Mouse (Mus musculus): ENCODE data around the gene Gm11627. TPM values are rescaled to one million over a fixed set of nuclear protein-coding genes. Genes with fewer than 3 reads are reported as not detected.

The Gm11627 gene
- polyA plus RNA-seq, 1 experiment: not detected

GRCm38 (mm10) chr11:102606751-102607171 is 27.5 kb upstream of the Gm11627 start:
- 42% methylated on average over 12 of the region's 12 CpGs for WGBS
- Histone ChIP-seq H3K4me1 (ENCODE audit: control insufficient read depth, insufficient read depth, insufficient read length) (peaks cover 4% of the 10 kb centered on the region; the same call in 1 of the 2 replicates), H3K27me3 (ENCODE audit: control insufficient read depth, insufficient read depth, low read length) (peaks cover 14% of the 10 kb centered on the region), H3K4me3 (ENCODE audit: extremely low read depth, insufficient read depth, insufficient read length) (no peak overlapping the region), H3K36me3 (ENCODE audit: control insufficient read depth, insufficient read depth, low read length) (no peaks in the 10 kb centered on the region), H3K27ac (ENCODE audit: insufficient read depth, low read length) (no peak overlapping the region)
- no peak for DNase-seq (ENCODE audit: low read depth in 1 of 2, low spot score in 2 of 2)
- TF ChIP-seq POLR2A (IDR thresholded peaks at IDR 0.05; ENCODE audit: low read depth, low read length) (no peak), CTCF (IDR thresholded peaks at IDR 0.05; ENCODE audit: extremely low read depth, insufficient read depth, insufficient read length, insufficient replicate concordance) (no peak)

- no peak for DNase-seq (ENCODE audit: low read depth in 1 of 2, low spot score in 2 of 2)
- no peak overlapping the region for H3K4me3 ChIP-seq (ENCODE audit: extremely low read depth, insufficient read depth, insufficient read length)
- H3K27ac ChIP-seq (ENCODE audit: insufficient read depth, low read length): no peak overlapping the region
- 13% methylated on average over 62 of the region's 62 CpGs for WGBS
- H3K4me1 ChIP-seq (ENCODE audit: control insufficient read depth, insufficient read depth, insufficient read length): peaks cover 4% of the 10 kb centered on the region; the same call in 1 of the 2 replicates
- H3K27me3 ChIP-seq (ENCODE audit: control insufficient read depth, insufficient read depth, low read length): peaks cover 18% of the 10 kb centered on the region
- H3K36me3 ChIP-seq (ENCODE audit: control insufficient read depth, insufficient read depth, low read length): no peaks in the 10 kb centered on the region
- TF ChIP-seq CTCF (IDR thresholded peaks at IDR 0.05; ENCODE audit: extremely low read depth, insufficient read depth, insufficient read length, insufficient replicate concordance): no peak
- no peak for TF ChIP-seq POLR2A (IDR thresholded peaks at IDR 0.05; ENCODE audit: low read depth, low read length)
Measured at GRCm38 (mm10) chr11:102605553-102606416, 26.5 kb upstream of the Gm11627 start.

GRCm38 (mm10) chr11:102604777-102605552 is 25.7 kb upstream of the Gm11627 start:
- TF ChIP-seq CTCF (IDR thresholded peaks at IDR 0.05; ENCODE audit: extremely low read depth, insufficient read depth, insufficient read length, insufficient replicate concordance) (no peak), POLR2A (IDR thresholded peaks at IDR 0.05; ENCODE audit: low read depth, low read length) (no peak)
- Histone ChIP-seq H3K4me3 (ENCODE audit: extremely low read depth, insufficient read depth, insufficient read length) (peak overlapping the region; percentile 16; the same call in 1 of the 2 replicates), H3K36me3 (ENCODE audit: control insufficient read depth, insufficient read depth, low read length) (no peaks in the 10 kb centered on the region), H3K4me1 (ENCODE audit: control insufficient read depth, insufficient read depth, insufficient read length) (peaks cover 4% of the 10 kb centered on the region; the same call in 1 of the 2 replicates), H3K27ac (ENCODE audit: insufficient read depth, low read length) (no peak overlapping the region), H3K27me3 (ENCODE audit: control insufficient read depth, insufficient read depth, low read length) (peaks cover 18% of the 10 kb centered on the region)
- no peak for DNase-seq (ENCODE audit: low read depth in 1 of 2, low spot score in 2 of 2)
- 2% methylated on average over 74 of the region's 74 CpGs for WGBS

GRCm38 (mm10) chr11:102604010-102604584 is 24.8 kb upstream of the Gm11627 start, which contains the start of gene Fzd2:
Gene Fzd2, plus strand, starts transcription at chr11:102604396.
- no peaks in the 10 kb centered on the region for H3K36me3 ChIP-seq (ENCODE audit: control insufficient read depth, insufficient read depth, low read length)
- peaks cover 4% of the 10 kb centered on the region; the same call in 1 of the 2 replicates for H3K4me1 ChIP-seq (ENCODE audit: control insufficient read depth, insufficient read depth, insufficient read length)
- no peak for DNase-seq (ENCODE audit: low read depth in 1 of 2, low spot score in 2 of 2)
- no peak for TF ChIP-seq POLR2A (IDR thresholded peaks at IDR 0.05; ENCODE audit: low read depth, low read length)
- no peak for TF ChIP-seq CTCF (IDR thresholded peaks at IDR 0.05; ENCODE audit: extremely low read depth, insufficient read depth, insufficient read length, insufficient replicate concordance)
- H3K27me3 ChIP-seq (ENCODE audit: control insufficient read depth, insufficient read depth, low read length): peaks cover 18% of the 10 kb centered on the region
- no peak within 1 kb of the TSS for H3K27ac ChIP-seq (ENCODE audit: insufficient read depth, low read length)
- WGBS: under 1% methylated on average over 17 of the region's 31 CpGs
- peak within 1 kb of the TSS; percentile 47 for H3K4me3 ChIP-seq (ENCODE audit: extremely low read depth, insufficient read depth, insufficient read length)

- Histone ChIP-seq H3K36me3 (ENCODE audit: control insufficient read depth, insufficient read depth, low read length) (no peaks in the 10 kb centered on the region), H3K27me3 (ENCODE audit: control insufficient read depth, insufficient read depth, low read length) (peaks cover 18% of the 10 kb centered on the region), H3K27ac (ENCODE audit: insufficient read depth, low read length) (no peak overlapping the region), H3K4me1 (ENCODE audit: control insufficient read depth, insufficient read depth, insufficient read length) (peaks cover 4% of the 10 kb centered on the region; the same call in 1 of the 2 replicates), H3K4me3 (ENCODE audit: extremely low read depth, insufficient read depth, insufficient read length) (peak overlapping the region; percentile 29)
- 1% methylated on average over 10 of the region's 10 CpGs for WGBS
- TF ChIP-seq POLR2A (IDR thresholded peaks at IDR 0.05; ENCODE audit: low read depth, low read length) (no peak), CTCF (IDR thresholded peaks at IDR 0.05; ENCODE audit: extremely low read depth, insufficient read depth, insufficient read length, insufficient replicate concordance) (no peak)
- DNase-seq (ENCODE audit: low read depth in 1 of 2, low spot score in 2 of 2): no peak
Measured at GRCm38 (mm10) chr11:102603496-102603850, 24.2 kb upstream of the Gm11627 start.

DNA sequence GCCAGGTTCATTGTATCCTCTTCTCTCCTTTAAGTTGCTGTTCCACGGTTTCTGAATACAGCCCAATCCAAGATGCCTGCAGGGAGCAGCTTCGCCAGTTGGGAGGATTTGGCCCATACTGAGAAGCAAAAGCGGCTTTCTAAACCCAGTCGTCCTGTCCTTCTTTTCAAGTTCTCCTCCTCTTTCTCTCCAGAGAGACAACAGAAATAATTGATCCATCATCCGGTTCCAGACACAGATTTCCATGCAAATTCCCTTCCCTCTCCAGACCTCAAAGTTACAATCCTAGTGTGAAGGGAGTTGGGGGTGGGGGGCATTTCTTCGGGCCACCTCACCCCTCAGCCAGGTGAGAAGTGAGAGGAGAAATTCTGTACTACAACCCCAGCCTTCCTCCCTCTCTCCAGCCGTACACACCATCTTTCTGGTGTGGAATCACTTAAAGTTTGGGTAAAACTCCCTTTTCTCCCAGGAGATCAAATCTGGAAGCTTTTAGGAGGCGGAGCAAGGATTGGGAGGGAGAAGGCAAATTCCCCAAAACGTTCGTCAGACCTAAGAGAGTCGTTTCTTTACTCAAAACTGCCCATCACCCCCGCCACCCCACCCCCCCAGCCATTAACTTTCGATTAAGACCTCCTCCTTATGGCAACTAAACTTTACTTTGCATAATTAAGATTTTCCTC is 23.7 kb upstream of the Gm11627 start:
- peaks cover 4% of the 10 kb centered on the region; the same call in 1 of the 2 replicates for H3K4me1 ChIP-seq (ENCODE audit: control insufficient read depth, insufficient read depth, insufficient read length)
- no peaks in the 10 kb centered on the region for H3K36me3 ChIP-seq (ENCODE audit: control insufficient read depth, insufficient read depth, low read length)
- 24% methylated on average over 13 of the region's 13 CpGs for WGBS
- no peak for DNase-seq (ENCODE audit: low read depth in 1 of 2, low spot score in 2 of 2)
- H3K27me3 ChIP-seq (ENCODE audit: control insufficient read depth, insufficient read depth, low read length): peaks cover 18% of the 10 kb centered on the region
- peak overlapping the region; percentile 11; the same call in 1 of the 2 replicates for H3K4me3 ChIP-seq (ENCODE audit: extremely low read depth, insufficient read depth, insufficient read length)
- TF ChIP-seq POLR2A (IDR thresholded peaks at IDR 0.05; ENCODE audit: low read depth, low read length): no peak
- no peak for TF ChIP-seq CTCF (IDR thresholded peaks at IDR 0.05; ENCODE audit: extremely low read depth, insufficient read depth, insufficient read length, insufficient replicate concordance)
- no peak overlapping the region for H3K27ac ChIP-seq (ENCODE audit: insufficient read depth, low read length)

Data from spleen, adult 2 months (tissue).